Mouse (Mus musculus) left cerebral cortex, postnatal 10 days (tissue): ENCODE data around the gene Mrpl47. TPM values are rescaled to one million over a fixed set of nuclear protein-coding genes. Genes with fewer than 3 reads are reported as not detected.

Source experiments
- total RNA-seq, 2 experiments: library from RNA; stranded (reverse); gene quantifications; 2 replicates each; pipeline ENCODE4 v1.2.3; 2021

The Mrpl47 gene
- total RNA-seq, 2 experiments from 2014 or later, result 18.9 to 24.0 TPM

Other genes starting within 250 kb of the Mrpl47 start
- gene Kcnmb3, start 245.4 kb downstream of the Mrpl47 start, total RNA-seq, result under 1 TPM in 1 of 2 experiments, not detected in 1; 0.61 TPM
- 10 to 100 TPM; 41.9 to 42.9 TPM for gene Zfp639, start 227.3 kb downstream of the Mrpl47 start, total RNA-seq
- gene Mfn1, start 208.1 kb downstream of the Mrpl47 start, total RNA-seq, result 100 to 1,000 TPM; 107 to 109 TPM
- gene Gnb4, start 121.0 kb downstream of the Mrpl47 start, total RNA-seq, result 100 to 1,000 TPM; 152 to 162 TPM
- gene Actl6a, start 31.3 kb downstream of the Mrpl47 start, total RNA-seq, result 10 to 100 TPM; 13.1 to 17.9 TPM
- gene Ndufb5, start 615 bp downstream of the Mrpl47 start, total RNA-seq, result 100 to 1,000 TPM; 194 to 198 TPM
- gene Usp13, start 79.9 kb upstream of the Mrpl47 start, total RNA-seq, result 10 to 100 TPM; 35.3 to 35.9 TPM